Mouse (Mus musculus): Measurements from ENCODE around the gene Ptrh1. TPM values are rescaled to one million over a fixed set of nuclear protein-coding genes. Genes with fewer than 3 reads are reported as not detected.

Gene Ptrh1
- polyA plus RNA-seq, 1 experiment: 65.8 TPM

DNA sequence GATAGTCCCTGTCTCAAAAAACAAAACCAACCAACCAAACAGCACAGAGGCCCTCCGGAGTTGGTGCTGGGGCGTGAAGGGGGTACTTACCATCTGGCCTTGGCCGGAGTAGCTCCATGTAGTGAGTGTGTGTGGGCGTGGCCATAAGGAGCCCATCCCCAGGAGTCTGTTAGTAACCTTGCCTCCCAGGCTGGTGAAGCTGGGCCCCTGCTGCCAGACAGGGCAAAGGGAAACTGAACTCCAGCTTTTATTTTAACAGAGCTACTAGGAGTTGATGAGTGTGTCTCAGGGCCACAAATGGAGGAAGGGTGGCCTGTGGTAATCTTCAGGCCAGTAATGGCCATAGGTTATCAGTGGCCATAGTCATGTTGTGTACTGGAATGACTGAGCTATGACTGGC lies 41.1 kb upstream of the Ptrh1 start:
- 50% methylated on average over 4 of the region's 4 CpGs for WGBS
- Histone ChIP-seq H3K4me3 (ENCODE audit: low read depth, low read length) (no peak overlapping the region), H3K27ac (ENCODE audit: insufficient read depth, low read depth, low read length) (peak overlapping the region; percentile 49; the same call in 1 of the 2 replicates), H3K36me3 (ENCODE audit: control insufficient read depth, insufficient read depth, low read length) (no peaks in the 10 kb centered on the region), H3K4me1 (ENCODE audit: control insufficient read depth, insufficient read depth, insufficient read length, low read length) (peaks cover 4% of the 10 kb centered on the region), H3K27me3 (ENCODE audit: control insufficient read depth, insufficient read depth, low read length) (no peaks in the 10 kb centered on the region)
- TF ChIP-seq CTCF (IDR thresholded peaks at IDR 0.05; ENCODE audit: extremely low read depth, insufficient read length, insufficient replicate concordance, low read depth, low read length): no peak

DNA sequence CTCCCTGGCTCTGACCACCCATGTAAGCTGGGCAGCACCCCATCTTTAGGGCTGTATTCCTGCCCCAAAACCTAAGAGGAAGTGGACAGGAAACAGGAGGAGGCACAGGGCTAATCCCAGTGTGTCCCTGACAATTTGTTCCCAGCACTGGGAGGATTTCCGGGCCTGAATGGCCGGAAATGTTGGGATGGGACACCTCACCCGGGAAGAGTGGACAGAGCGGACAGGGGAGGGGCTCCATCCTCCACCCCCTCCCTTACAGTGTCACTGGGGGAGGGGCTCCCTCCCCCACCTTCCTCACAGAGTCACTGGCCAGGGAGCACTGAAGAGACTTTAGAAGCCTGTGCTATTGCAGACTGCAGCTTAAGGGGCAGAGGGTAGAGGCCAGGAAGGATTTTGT lies 40.7 kb upstream of the Ptrh1 start:
- no peak for TF ChIP-seq CTCF (IDR thresholded peaks at IDR 0.05; ENCODE audit: extremely low read depth, insufficient read length, insufficient replicate concordance, low read depth, low read length)
- no peak for TF ChIP-seq POLR2A (IDR thresholded peaks at IDR 0.05; ENCODE audit: low read depth, low read length)
- WGBS: 57% methylated on average over 4 of the region's 4 CpGs
- no peaks in the 10 kb centered on the region for H3K36me3 ChIP-seq (ENCODE audit: control insufficient read depth, insufficient read depth, low read length)
- no peaks in the 10 kb centered on the region for H3K27me3 ChIP-seq (ENCODE audit: control insufficient read depth, insufficient read depth, low read length)
- no peak overlapping the region for H3K4me3 ChIP-seq (ENCODE audit: low read depth, low read length)
- peak overlapping the region; percentile 49; the same call in 1 of the 2 replicates for H3K27ac ChIP-seq (ENCODE audit: insufficient read depth, low read depth, low read length)
- peaks cover 4% of the 10 kb centered on the region for H3K4me1 ChIP-seq (ENCODE audit: control insufficient read depth, insufficient read depth, insufficient read length, low read length)

DNA sequence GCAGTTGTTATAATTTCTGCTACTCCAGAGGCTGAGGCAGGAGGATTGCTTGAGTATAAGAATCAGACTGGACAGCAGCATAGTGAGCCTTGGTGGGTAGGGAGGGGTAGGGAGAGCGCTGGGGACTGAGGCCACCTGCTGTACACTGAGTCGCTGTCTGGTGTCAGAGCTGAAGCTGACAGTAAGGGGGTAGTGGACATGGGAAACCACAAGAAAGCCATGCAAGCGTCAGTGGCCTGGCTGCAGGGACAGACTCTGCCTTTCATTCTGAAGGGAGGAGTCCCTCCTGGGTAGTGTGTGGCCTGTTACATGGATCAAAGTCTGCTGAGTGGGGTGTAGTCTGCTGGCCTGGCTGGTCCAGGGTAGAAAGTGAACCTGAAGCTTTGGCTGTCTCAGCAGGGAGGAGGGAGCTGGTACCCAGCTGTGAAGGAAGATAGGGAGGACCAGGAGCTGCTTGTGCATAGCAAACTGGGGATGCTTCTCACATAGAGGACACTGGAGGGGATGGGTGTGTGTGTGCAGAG lies 39.2 kb upstream of the Ptrh1 start:
- WGBS: 56% methylated on average over 3 of the region's 3 CpGs
- Histone ChIP-seq H3K27ac (ENCODE audit: insufficient read depth, low read depth, low read length) (no peak overlapping the region), H3K4me1 (ENCODE audit: control insufficient read depth, insufficient read depth, insufficient read length, low read length) (peaks cover 6% of the 10 kb centered on the region), H3K36me3 (ENCODE audit: control insufficient read depth, insufficient read depth, low read length) (no peaks in the 10 kb centered on the region), H3K27me3 (ENCODE audit: control insufficient read depth, insufficient read depth, low read length) (peaks cover 10% of the 10 kb centered on the region), H3K4me3 (ENCODE audit: low read depth, low read length) (no peak overlapping the region)
- TF ChIP-seq CTCF (IDR thresholded peaks at IDR 0.05; ENCODE audit: extremely low read depth, insufficient read length, insufficient replicate concordance, low read depth, low read length): no peak
- no peak for TF ChIP-seq POLR2A (IDR thresholded peaks at IDR 0.05; ENCODE audit: low read depth, low read length)

DNA sequence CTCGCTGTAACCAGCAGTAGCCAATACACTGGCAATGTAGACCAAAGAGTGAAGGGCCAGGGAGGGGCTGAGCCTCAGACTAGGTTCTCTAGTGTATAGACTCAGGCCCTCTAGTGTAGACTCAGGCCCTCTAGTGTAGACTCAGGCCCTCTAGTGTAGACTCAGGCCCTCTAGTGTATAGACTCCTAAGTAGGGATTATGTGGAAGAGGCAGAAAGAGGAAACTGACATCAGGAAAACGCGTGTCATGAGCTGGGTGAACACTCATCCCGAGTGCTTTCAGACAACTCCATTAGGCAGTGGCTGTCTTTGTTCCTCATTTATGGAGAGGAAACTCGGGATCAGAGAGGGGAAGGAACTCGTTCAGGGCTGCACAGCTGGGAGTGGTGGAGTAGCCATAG lies 38.6 kb upstream of the Ptrh1 start:
- peaks cover 8% of the 10 kb centered on the region for H3K4me1 ChIP-seq (ENCODE audit: control insufficient read depth, insufficient read depth, insufficient read length, low read length)
- no peak for TF ChIP-seq POLR2A (IDR thresholded peaks at IDR 0.05; ENCODE audit: low read depth, low read length)
- no peak for TF ChIP-seq CTCF (IDR thresholded peaks at IDR 0.05; ENCODE audit: extremely low read depth, insufficient read length, insufficient replicate concordance, low read depth, low read length)
- H3K27ac ChIP-seq (ENCODE audit: insufficient read depth, low read depth, low read length): no peak overlapping the region
- peaks cover 14% of the 10 kb centered on the region for H3K27me3 ChIP-seq (ENCODE audit: control insufficient read depth, insufficient read depth, low read length)
- H3K36me3 ChIP-seq (ENCODE audit: control insufficient read depth, insufficient read depth, low read length): no peaks in the 10 kb centered on the region
- 65% methylated on average over 6 of the region's 6 CpGs for WGBS
- no peak overlapping the region for H3K4me3 ChIP-seq (ENCODE audit: low read depth, low read length)

DNA sequence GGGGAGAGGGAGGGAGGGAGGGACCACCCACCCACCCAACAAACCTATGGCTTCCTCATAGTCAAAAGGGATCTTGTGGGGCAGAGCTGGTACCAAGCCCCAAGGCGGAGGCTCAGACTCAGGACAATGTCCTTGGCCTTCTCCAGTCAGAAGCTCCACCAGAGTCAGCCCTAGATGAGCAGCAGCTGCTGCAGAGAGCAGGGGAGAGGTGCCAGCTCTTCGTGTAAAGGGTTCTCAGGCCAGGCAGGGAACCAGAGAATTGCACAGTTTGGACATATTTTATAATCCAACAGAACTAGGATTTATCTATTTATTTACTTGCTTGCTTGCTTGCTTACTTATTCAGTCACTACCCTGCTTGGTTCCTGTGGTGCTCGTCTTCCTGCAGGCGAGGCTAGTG lies 36.3 kb upstream of the Ptrh1 start:
- Histone ChIP-seq H3K4me3 (ENCODE audit: low read depth, low read length) (no peak overlapping the region), H3K36me3 (ENCODE audit: control insufficient read depth, insufficient read depth, low read length) (no peaks in the 10 kb centered on the region), H3K27ac (ENCODE audit: insufficient read depth, low read depth, low read length) (no peak overlapping the region), H3K27me3 (ENCODE audit: control insufficient read depth, insufficient read depth, low read length) (peaks cover 14% of the 10 kb centered on the region), H3K4me1 (ENCODE audit: control insufficient read depth, insufficient read depth, insufficient read length, low read length) (peaks cover 8% of the 10 kb centered on the region)
- 79% methylated on average over 4 of the region's 4 CpGs for WGBS
- no peak for TF ChIP-seq POLR2A (IDR thresholded peaks at IDR 0.05; ENCODE audit: low read depth, low read length)
- TF ChIP-seq CTCF (IDR thresholded peaks at IDR 0.05; ENCODE audit: extremely low read depth, insufficient read length, insufficient replicate concordance, low read depth, low read length): no peak

DNA sequence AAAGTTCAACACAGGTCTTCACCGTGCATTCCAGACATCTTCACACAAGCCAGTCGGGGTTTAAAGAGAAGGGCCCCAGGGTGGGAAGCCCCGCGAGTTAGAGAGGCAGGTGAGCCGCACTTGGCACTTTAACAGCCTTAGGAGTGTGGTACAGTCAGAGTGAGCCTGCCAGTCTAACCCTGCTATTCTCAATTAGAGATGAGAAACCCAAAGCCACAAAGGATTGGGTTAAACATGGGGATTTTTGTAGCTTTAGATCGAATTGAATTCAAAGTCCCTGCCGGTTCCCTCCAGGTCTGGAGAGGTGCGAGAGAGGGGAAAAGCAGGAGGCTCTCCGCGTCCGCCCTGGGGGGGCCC lies 34.7 kb upstream of the Ptrh1 start, which contains the start of gene 6330409D20Rik:
6330409D20Rik (minus strand) TSS at position 101 of the 357 bp plus-strand sequence.
- peak within 1 kb of the TSS; percentile 31 for H3K4me3 ChIP-seq (ENCODE audit: low read depth, low read length)
- TF ChIP-seq CTCF (IDR thresholded peaks at IDR 0.05; ENCODE audit: extremely low read depth, insufficient read length, insufficient replicate concordance, low read depth, low read length) (no peak), POLR2A (IDR thresholded peaks at IDR 0.05; ENCODE audit: low read depth, low read length) (no peak)
- H3K36me3 ChIP-seq (ENCODE audit: control insufficient read depth, insufficient read depth, low read length): no peaks in the 10 kb centered on the region
- WGBS: 11% methylated on average over 11 of the region's 11 CpGs
- peaks cover 6% of the 10 kb centered on the region for H3K4me1 ChIP-seq (ENCODE audit: control insufficient read depth, insufficient read depth, insufficient read length, low read length)
- no peak within 1 kb of the TSS for H3K27ac ChIP-seq (ENCODE audit: insufficient read depth, low read depth, low read length)
- H3K27me3 ChIP-seq (ENCODE audit: control insufficient read depth, insufficient read depth, low read length): peaks cover 14% of the 10 kb centered on the region

DNA sequence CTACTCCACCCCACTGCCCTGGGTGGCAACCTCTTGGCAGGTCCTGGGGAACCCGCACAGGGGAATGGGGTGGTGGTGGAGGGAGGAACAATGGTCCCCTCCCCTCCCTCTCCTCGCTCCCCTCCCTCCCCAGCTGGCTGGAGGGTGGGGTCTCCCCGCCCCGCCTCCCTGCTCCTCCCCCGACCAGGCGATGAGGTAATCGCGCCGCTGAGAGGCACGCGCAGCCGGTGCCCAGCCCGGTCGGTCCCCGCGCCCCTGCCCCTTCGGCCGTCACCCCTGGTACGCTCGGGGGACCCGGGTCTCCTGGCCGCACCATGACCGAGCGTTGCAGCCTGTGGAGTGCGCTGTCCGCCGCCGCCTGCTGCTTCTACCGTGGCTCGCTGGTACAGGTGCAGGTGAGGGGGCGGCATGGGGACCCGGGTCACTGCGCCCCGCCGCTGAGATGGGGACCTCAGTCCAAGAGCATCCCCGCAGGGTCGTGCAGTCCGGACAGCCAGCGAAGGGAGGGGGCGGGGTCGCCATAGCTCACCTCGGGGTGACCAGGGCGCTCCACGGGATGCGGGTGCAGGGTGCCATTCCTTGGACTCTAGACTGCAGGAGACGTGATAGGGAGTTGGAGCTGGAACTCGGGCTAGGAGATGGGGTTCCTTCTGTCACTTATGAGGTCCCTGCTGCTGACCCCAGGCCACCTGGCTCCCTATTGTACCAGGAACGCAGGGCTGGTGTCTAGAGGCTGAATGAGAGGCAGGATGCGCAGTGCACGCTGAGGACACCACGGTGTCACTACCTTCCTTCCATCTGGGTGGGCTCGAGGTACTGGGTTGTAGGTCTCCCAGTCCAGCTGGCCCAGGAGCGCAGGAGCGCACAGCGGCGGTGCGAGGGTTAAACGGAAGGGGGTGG lies 34.1 kb upstream of the Ptrh1 start:
- Histone ChIP-seq H3K27me3 (ENCODE audit: control insufficient read depth, insufficient read depth, low read length) (peaks cover 14% of the 10 kb centered on the region), H3K27ac (ENCODE audit: insufficient read depth, low read depth, low read length) (no peak overlapping the region), H3K36me3 (ENCODE audit: control insufficient read depth, insufficient read depth, low read length) (no peaks in the 10 kb centered on the region), H3K4me3 (ENCODE audit: low read depth, low read length) (peak overlapping the region; percentile 31), H3K4me1 (ENCODE audit: control insufficient read depth, insufficient read depth, insufficient read length, low read length) (peaks cover 4% of the 10 kb centered on the region; the same call in 1 of the 2 replicates)
- 15% methylated on average over 56 of the region's 58 CpGs for WGBS
- TF ChIP-seq CTCF (IDR thresholded peaks at IDR 0.05; ENCODE audit: extremely low read depth, insufficient read length, insufficient replicate concordance, low read depth, low read length) (no peak), POLR2A (IDR thresholded peaks at IDR 0.05; ENCODE audit: low read depth, low read length) (no peak)
